Mouse (Mus musculus): ENCODE data around the gene Memo1. TPM values are rescaled to one million over a fixed set of nuclear protein-coding genes. Genes with fewer than 3 reads are reported as not detected.

Gene Memo1
- polyA plus RNA-seq, 1 experiment from 2014 or later: 85.9 TPM

GRCm38 (mm10) chr17:74285730-74286129 is 9.6 kb downstream of the Memo1 start:
- Histone ChIP-seq H3K9me3 (ENCODE audit: control insufficient read depth, low read length) (no peaks in the 10 kb centered on the region), H3K27ac (ENCODE audit: low read depth, low read length) (no peak overlapping the region), H3K9ac (ENCODE audit: low read length) (no peak overlapping the region), H3K4me3 (ENCODE audit: low read depth, low read length) (no peak overlapping the region), H3K36me3 (ENCODE audit: control insufficient read depth, insufficient read depth, low read length) (no peaks in the 10 kb centered on the region), H3K27me3 (ENCODE audit: control insufficient read depth, insufficient read depth, low read length) (no peaks in the 10 kb centered on the region), H3K4me2 (no peak overlapping the region), H3K4me1 (ENCODE audit: control insufficient read depth, insufficient read depth, low read length) (peaks cover under 1% of the 10 kb centered on the region; the same call in 1 of the 2 replicates)
- 92% methylated on average over 2 of the region's 2 CpGs for WGBS
- ATAC-seq (ENCODE audit: low FRiP score) (no peak), DNase-seq (ENCODE audit: low spot score, missing footprints) (peak; percentile 53)

- H3K4me2 ChIP-seq: no peak overlapping the region
- ATAC-seq (ENCODE audit: low FRiP score): no peak
- no peak overlapping the region for H3K27ac ChIP-seq (ENCODE audit: low read depth, low read length)
- no peaks in the 10 kb centered on the region for H3K36me3 ChIP-seq (ENCODE audit: control insufficient read depth, insufficient read depth, low read length)
- 91% methylated on average over 2 of the region's 2 CpGs for WGBS
- no peak overlapping the region for H3K4me3 ChIP-seq (ENCODE audit: low read depth, low read length)
- H3K4me1 ChIP-seq (ENCODE audit: control insufficient read depth, insufficient read depth, low read length): no peaks in the 10 kb centered on the region
- H3K27me3 ChIP-seq (ENCODE audit: control insufficient read depth, insufficient read depth, low read length): no peaks in the 10 kb centered on the region
- peak; percentile 45 for DNase-seq (ENCODE audit: low spot score, missing footprints)
- H3K9ac ChIP-seq (ENCODE audit: low read length): no peak overlapping the region
- H3K9me3 ChIP-seq (ENCODE audit: control insufficient read depth, low read length): no peaks in the 10 kb centered on the region
These were observed 10.8 kb downstream of the Memo1 start for GRCm38 (mm10) chr17:74284397-74285115.

- Histone ChIP-seq H3K9ac (ENCODE audit: low read length) (no peak overlapping the region), H3K4me1 (ENCODE audit: control insufficient read depth, insufficient read depth, low read length) (no peaks in the 10 kb centered on the region), H3K4me3 (ENCODE audit: low read depth, low read length) (no peak overlapping the region), H3K27me3 (ENCODE audit: control insufficient read depth, insufficient read depth, low read length) (no peaks in the 10 kb centered on the region), H3K36me3 (ENCODE audit: control insufficient read depth, insufficient read depth, low read length) (no peaks in the 10 kb centered on the region), H3K27ac (ENCODE audit: low read depth, low read length) (no peak overlapping the region), H3K9me3 (ENCODE audit: control insufficient read depth, low read length) (no peaks in the 10 kb centered on the region), H3K4me2 (no peak overlapping the region)
- DNase-seq (ENCODE audit: low spot score, missing footprints) (no peak), ATAC-seq (ENCODE audit: low FRiP score) (no peak)
- 99% methylated on average over 3 of the region's 3 CpGs for WGBS
These were observed 13.3 kb downstream of the Memo1 start for GRCm38 (mm10) chr17:74282024-74282423.

- no peak overlapping the region for H3K4me3 ChIP-seq (ENCODE audit: low read depth, low read length)
- no peak for ATAC-seq (ENCODE audit: low FRiP score)
- no peak overlapping the region for H3K9ac ChIP-seq (ENCODE audit: low read length)
- H3K4me2 ChIP-seq: no peak overlapping the region
- no peaks in the 10 kb centered on the region for H3K9me3 ChIP-seq (ENCODE audit: control insufficient read depth, low read length)
- no peaks in the 10 kb centered on the region; the same call in 1 of the 2 replicates for H3K36me3 ChIP-seq (ENCODE audit: control insufficient read depth, insufficient read depth, low read length)
- DNase-seq (ENCODE audit: low spot score, missing footprints): no peak
- no peak overlapping the region for H3K27ac ChIP-seq (ENCODE audit: low read depth, low read length)
- WGBS: 93% methylated on average over 8 of the region's 8 CpGs
- H3K4me1 ChIP-seq (ENCODE audit: control insufficient read depth, insufficient read depth, low read length): no peaks in the 10 kb centered on the region
- no peaks in the 10 kb centered on the region for H3K27me3 ChIP-seq (ENCODE audit: control insufficient read depth, insufficient read depth, low read length)
These were observed 16.1 kb downstream of the Memo1 start for GRCm38 (mm10) chr17:74278966-74279869.

GRCm38 (mm10) chr17:74274471-74274870 is 20.9 kb downstream of the Memo1 start:
- no peaks in the 10 kb centered on the region for H3K27me3 ChIP-seq (ENCODE audit: control insufficient read depth, insufficient read depth, low read length)
- no peak overlapping the region for H3K27ac ChIP-seq (ENCODE audit: low read depth, low read length)
- no peak for DNase-seq (ENCODE audit: low spot score, missing footprints)
- no peaks in the 10 kb centered on the region for H3K4me1 ChIP-seq (ENCODE audit: control insufficient read depth, insufficient read depth, low read length)
- H3K4me3 ChIP-seq (ENCODE audit: low read depth, low read length): no peak overlapping the region
- H3K9me3 ChIP-seq (ENCODE audit: control insufficient read depth, low read length): no peaks in the 10 kb centered on the region
- ATAC-seq (ENCODE audit: low FRiP score): no peak
- H3K9ac ChIP-seq (ENCODE audit: low read length): no peak overlapping the region
- 88% methylated on average over 3 of the region's 3 CpGs for WGBS
- no peaks in the 10 kb centered on the region; the same call in 1 of the 2 replicates for H3K36me3 ChIP-seq (ENCODE audit: control insufficient read depth, insufficient read depth, low read length)
- H3K4me2 ChIP-seq: no peak overlapping the region

GRCm38 (mm10) chr17:74272683-74273205 is 22.6 kb downstream of the Memo1 start:
- H3K9ac ChIP-seq (ENCODE audit: low read length): no peak overlapping the region
- H3K4me2 ChIP-seq: no peak overlapping the region
- H3K27me3 ChIP-seq (ENCODE audit: control insufficient read depth, insufficient read depth, low read length): no peaks in the 10 kb centered on the region
- DNase-seq (ENCODE audit: low spot score, missing footprints): no peak
- no peaks in the 10 kb centered on the region; the same call in 1 of the 2 replicates for H3K9me3 ChIP-seq (ENCODE audit: control insufficient read depth, low read length)
- 82% methylated on average over 16 of the region's 16 CpGs for WGBS
- 0 out of 2 replicates have a peak, but pooled peaks have one; percentile 33 for ATAC-seq (ENCODE audit: low FRiP score)
- H3K4me3 ChIP-seq (ENCODE audit: low read depth, low read length): no peak overlapping the region
- no peak overlapping the region for H3K27ac ChIP-seq (ENCODE audit: low read depth, low read length)
- no peaks in the 10 kb centered on the region; the same call in 1 of the 2 replicates for H3K36me3 ChIP-seq (ENCODE audit: control insufficient read depth, insufficient read depth, low read length)
- H3K4me1 ChIP-seq (ENCODE audit: control insufficient read depth, insufficient read depth, low read length): no peaks in the 10 kb centered on the region

- DNase-seq (ENCODE audit: low spot score, missing footprints) (no peak), ATAC-seq (ENCODE audit: low FRiP score) (no peak)
- Histone ChIP-seq H3K9ac (ENCODE audit: low read length) (no peak overlapping the region), H3K27ac (ENCODE audit: low read depth, low read length) (no peak overlapping the region), H3K4me2 (no peak overlapping the region), H3K9me3 (ENCODE audit: control insufficient read depth, low read length) (no peaks in the 10 kb centered on the region; the same call in 1 of the 2 replicates), H3K4me1 (ENCODE audit: control insufficient read depth, insufficient read depth, low read length) (no peaks in the 10 kb centered on the region), H3K36me3 (ENCODE audit: control insufficient read depth, insufficient read depth, low read length) (no peaks in the 10 kb centered on the region; the same call in 1 of the 2 replicates), H3K4me3 (ENCODE audit: low read depth, low read length) (no peak overlapping the region), H3K27me3 (ENCODE audit: control insufficient read depth, insufficient read depth, low read length) (no peaks in the 10 kb centered on the region)
- WGBS: 98% methylated on average over 3 of the region's 3 CpGs
These were observed 23.6 kb downstream of the Memo1 start for GRCm38 (mm10) chr17:74271541-74272268.

- DNase-seq (ENCODE audit: low spot score, missing footprints): no peak
- H3K4me2 ChIP-seq: no peak overlapping the region
- H3K9ac ChIP-seq (ENCODE audit: low read length): no peak overlapping the region
- H3K27me3 ChIP-seq (ENCODE audit: control insufficient read depth, insufficient read depth, low read length): no peaks in the 10 kb centered on the region
- peaks cover 6% of the 10 kb centered on the region for H3K4me1 ChIP-seq (ENCODE audit: control insufficient read depth, insufficient read depth, low read length)
- H3K9me3 ChIP-seq (ENCODE audit: control insufficient read depth, low read length): no peaks in the 10 kb centered on the region; the same call in 1 of the 2 replicates
- H3K27ac ChIP-seq (ENCODE audit: low read depth, low read length): no peak overlapping the region
- no peak for ATAC-seq (ENCODE audit: low FRiP score)
- H3K36me3 ChIP-seq (ENCODE audit: control insufficient read depth, insufficient read depth, low read length): no peaks in the 10 kb centered on the region; the same call in 1 of the 2 replicates
- no peak overlapping the region for H3K4me3 ChIP-seq (ENCODE audit: low read depth, low read length)
- WGBS: 88% methylated on average over 2 of the region's 2 CpGs
These were observed 25.1 kb downstream of the Memo1 start for GRCm38 (mm10) chr17:74270205-74270604.

All from midbrain, embryonic 11.5 days (tissue).